Mouse (Mus musculus): Measurements from ENCODE around the gene Irx6.

DNA sequence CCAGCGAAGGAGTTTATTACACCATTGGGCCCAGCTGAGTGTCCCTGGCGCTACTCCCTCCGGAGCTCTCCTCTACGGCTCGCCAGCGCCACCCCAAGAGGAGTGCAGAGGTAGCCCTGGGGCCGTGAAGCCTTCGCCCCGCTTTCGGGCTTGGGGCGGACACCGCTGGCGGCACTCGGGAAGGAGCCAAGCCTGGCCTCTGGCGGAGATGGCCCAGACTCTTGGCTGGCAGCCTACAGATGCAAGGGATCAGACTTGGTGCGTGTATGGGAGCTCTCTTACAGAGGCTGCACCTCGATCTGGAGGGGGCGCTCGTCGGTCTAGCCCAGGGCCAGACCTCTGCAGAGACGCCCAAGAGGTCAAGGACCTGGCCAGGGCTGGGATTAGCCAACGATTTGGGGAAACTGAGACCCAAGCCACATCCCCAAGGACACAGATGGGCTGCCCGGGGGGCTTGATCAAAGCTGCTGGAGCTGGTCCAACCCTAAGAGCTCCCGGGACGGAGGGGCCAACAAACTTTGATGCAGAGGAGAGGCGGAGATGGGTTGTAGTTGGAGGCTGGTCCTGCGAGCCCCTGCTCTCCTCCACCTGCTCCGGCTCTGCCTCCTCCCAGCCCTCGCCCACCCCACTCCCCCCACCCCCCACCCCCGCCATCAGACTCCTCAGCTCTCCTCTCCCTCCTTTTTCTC is 389 bp upstream of the Irx6 start:
- TF ChIP-seq POLR2A (IDR thresholded peaks at IDR 0.05; ENCODE audit: control insufficient read depth, low read depth, low read length) (no peak), CTCF (IDR thresholded peaks at IDR 0.05; ENCODE audit: control insufficient read depth, insufficient read depth, insufficient replicate concordance, low read depth, low read length) (no peak)

Data from testis, adult 2 months (tissue).